Mouse (Mus musculus): ENCODE measurements around the gene Pfkp. TPM values are rescaled to one million over a fixed set of nuclear protein-coding genes. Genes with fewer than 3 reads are reported as not detected.

Pfkp gene
- polyA plus RNA-seq, 1 experiment, result 82.0 TPM

DNA sequence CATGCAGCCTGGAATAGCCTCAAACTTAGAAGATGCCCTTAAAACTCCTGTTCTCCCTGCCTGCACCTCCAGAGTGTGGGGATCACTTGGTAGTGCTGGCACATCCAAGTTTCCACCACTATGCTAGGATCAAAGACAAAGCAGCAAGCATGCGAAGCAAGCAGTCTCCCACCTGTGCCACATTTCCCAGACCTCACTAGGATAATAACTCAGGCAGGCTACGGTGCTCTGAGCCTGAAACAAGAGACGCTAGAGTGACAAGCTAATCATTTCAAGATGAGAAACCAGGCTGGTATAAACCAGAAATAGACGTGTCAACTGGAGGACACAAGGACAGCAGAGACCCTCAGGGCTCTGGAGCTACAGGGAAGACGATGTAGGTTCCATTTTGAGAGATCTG is 18.6 kb downstream of the Pfkp start:
- DNase-seq, result no peak
- TF ChIP-seq POLR2A (IDR thresholded peaks at IDR 0.05; ENCODE audit: control insufficient read depth, extremely low read depth, insufficient read depth, low read length, poor library complexity), result no peak
- no peak for TF ChIP-seq CTCF (IDR thresholded peaks at IDR 0.05; ENCODE audit: borderline replicate concordance, control insufficient read depth, extremely low read depth, insufficient read depth, low read length, poor library complexity)
- Histone ChIP-seq H3K36me3 (ENCODE audit: control insufficient read depth, insufficient read depth, low read length) (no peaks in the 10 kb centered on the region), H3K27me3 (ENCODE audit: control insufficient read depth, insufficient read depth, low read length) (no peaks in the 10 kb centered on the region), H3K4me1 (replicated peaks; ENCODE audit: control insufficient read depth, insufficient read depth, low read length) (peaks cover 21% of the 10 kb centered on the region), H3K4me3 (ENCODE audit: control insufficient read depth, insufficient read depth, low read length) (no peak overlapping the region), H3K27ac (ENCODE audit: control insufficient read depth, insufficient read depth, low read length) (no peak overlapping the region)
- WGBS, result 96% methylated on average over 5 of the region's 5 CpGs

DNA sequence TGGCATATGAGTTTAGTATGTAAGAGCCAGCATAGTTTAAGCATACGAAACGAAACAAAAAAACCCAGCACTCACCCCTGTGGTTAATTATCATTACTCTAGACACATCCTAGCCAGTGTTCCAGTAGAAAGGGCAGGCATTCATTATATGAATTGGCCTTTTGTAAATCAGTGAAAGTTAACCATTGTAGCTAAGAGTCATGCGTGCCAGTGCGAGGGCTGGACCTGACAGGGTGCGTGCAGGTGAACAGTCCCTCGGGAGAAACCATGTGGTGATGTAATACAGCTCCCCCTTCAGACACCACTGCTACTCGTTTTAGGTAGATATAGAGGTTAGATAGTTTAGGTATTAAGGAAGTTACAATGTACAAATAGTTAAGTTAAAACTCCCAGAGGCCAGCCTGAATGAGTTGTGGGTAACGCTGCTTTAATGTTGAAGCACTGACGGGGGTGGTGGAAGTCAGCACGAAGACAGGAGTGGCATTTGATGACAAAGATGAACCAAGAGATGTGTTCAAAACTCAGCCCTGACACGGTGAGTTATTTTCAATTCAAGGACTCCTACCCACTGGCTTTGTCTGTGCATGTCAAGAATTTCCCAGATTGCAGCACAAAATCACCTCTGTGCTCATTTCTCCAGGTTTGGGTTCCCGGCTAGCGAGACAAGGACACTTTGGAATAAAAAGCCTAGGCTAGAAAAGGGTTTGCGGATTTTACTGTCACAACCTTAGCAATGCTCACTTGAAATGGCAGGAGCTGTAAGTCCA is 19.4 kb downstream of the Pfkp start:
- H3K4me1 ChIP-seq (replicated peaks; ENCODE audit: control insufficient read depth, insufficient read depth, low read length), result peaks cover 20% of the 10 kb centered on the region
- 89% methylated on average over 14 of the region's 14 CpGs for WGBS
- no peak overlapping the region for H3K27ac ChIP-seq (ENCODE audit: control insufficient read depth, insufficient read depth, low read length)
- no peaks in the 10 kb centered on the region for H3K36me3 ChIP-seq (ENCODE audit: control insufficient read depth, insufficient read depth, low read length)
- no peak overlapping the region for H3K4me3 ChIP-seq (ENCODE audit: control insufficient read depth, insufficient read depth, low read length)
- H3K27me3 ChIP-seq (ENCODE audit: control insufficient read depth, insufficient read depth, low read length), result no peaks in the 10 kb centered on the region
- TF ChIP-seq CTCF (IDR thresholded peaks at IDR 0.05; ENCODE audit: borderline replicate concordance, control insufficient read depth, extremely low read depth, insufficient read depth, low read length, poor library complexity) (no peak), POLR2A (IDR thresholded peaks at IDR 0.05; ENCODE audit: control insufficient read depth, extremely low read depth, insufficient read depth, low read length, poor library complexity) (no peak)
- DNase-seq, result no peak

DNA sequence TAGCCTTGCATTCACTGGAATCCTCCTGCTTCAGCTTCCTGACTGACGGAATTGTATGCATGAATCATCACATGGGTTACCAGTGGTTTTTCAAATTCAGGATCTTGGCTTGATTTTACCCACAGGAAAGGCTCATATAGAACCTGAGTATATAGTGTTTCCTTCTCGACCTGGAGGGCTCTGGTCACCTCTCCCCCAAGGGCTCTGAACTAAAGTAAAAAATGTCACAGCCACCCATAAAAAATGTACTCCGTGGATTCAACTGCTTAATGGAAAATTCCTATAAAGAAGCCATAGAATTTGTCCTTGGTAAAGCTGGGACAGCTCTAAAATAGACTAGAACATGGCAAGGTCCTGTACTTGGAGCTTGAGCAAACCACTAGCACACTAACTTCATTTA is 20.3 kb downstream of the Pfkp start:
- H3K4me3 ChIP-seq (ENCODE audit: control insufficient read depth, insufficient read depth, low read length), result no peak overlapping the region
- no peak overlapping the region for H3K27ac ChIP-seq (ENCODE audit: control insufficient read depth, insufficient read depth, low read length)
- 94% methylated on average over 3 of the region's 3 CpGs for WGBS
- no peak for DNase-seq
- no peaks in the 10 kb centered on the region for H3K27me3 ChIP-seq (ENCODE audit: control insufficient read depth, insufficient read depth, low read length)
- TF ChIP-seq POLR2A (IDR thresholded peaks at IDR 0.05; ENCODE audit: control insufficient read depth, extremely low read depth, insufficient read depth, low read length, poor library complexity) (no peak), CTCF (IDR thresholded peaks at IDR 0.05; ENCODE audit: borderline replicate concordance, control insufficient read depth, extremely low read depth, insufficient read depth, low read length, poor library complexity) (no peak)
- H3K4me1 ChIP-seq (replicated peaks; ENCODE audit: control insufficient read depth, insufficient read depth, low read length), result peaks cover 11% of the 10 kb centered on the region
- no peaks in the 10 kb centered on the region for H3K36me3 ChIP-seq (ENCODE audit: control insufficient read depth, insufficient read depth, low read length)

DNA sequence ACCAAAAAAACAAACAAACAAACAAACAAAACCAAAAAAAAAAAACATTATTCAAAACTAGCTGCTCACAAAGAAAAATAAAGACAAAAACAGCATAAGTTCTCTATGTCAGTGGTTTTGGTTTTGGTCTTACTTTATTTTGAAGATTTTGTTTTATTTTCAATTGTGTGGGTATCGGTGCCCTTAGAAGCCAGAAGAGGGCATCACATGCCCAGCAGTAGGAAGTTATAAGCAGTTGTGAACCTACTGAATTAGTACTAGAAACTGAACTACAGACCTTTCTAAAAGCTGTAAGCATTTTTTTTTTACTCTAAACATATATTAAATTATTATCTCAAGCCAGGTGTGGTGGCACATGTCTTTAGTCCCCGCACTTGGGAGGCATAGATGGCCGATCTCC is 21.2 kb downstream of the Pfkp start:
- H3K4me3 ChIP-seq (ENCODE audit: control insufficient read depth, insufficient read depth, low read length), result no peak overlapping the region
- H3K36me3 ChIP-seq (ENCODE audit: control insufficient read depth, insufficient read depth, low read length), result no peaks in the 10 kb centered on the region
- 93% methylated on average over 3 of the region's 3 CpGs for WGBS
- TF ChIP-seq POLR2A (IDR thresholded peaks at IDR 0.05; ENCODE audit: control insufficient read depth, extremely low read depth, insufficient read depth, low read length, poor library complexity) (no peak), CTCF (IDR thresholded peaks at IDR 0.05; ENCODE audit: borderline replicate concordance, control insufficient read depth, extremely low read depth, insufficient read depth, low read length, poor library complexity) (no peak)
- no peak for DNase-seq
- no peak overlapping the region for H3K27ac ChIP-seq (ENCODE audit: control insufficient read depth, insufficient read depth, low read length)
- H3K4me1 ChIP-seq (replicated peaks; ENCODE audit: control insufficient read depth, insufficient read depth, low read length), result 0 out of 2 replicates have a peak, but pooled peaks cover 10% of the 10 kb centered on the region
- no peaks in the 10 kb centered on the region for H3K27me3 ChIP-seq (ENCODE audit: control insufficient read depth, insufficient read depth, low read length)

DNA sequence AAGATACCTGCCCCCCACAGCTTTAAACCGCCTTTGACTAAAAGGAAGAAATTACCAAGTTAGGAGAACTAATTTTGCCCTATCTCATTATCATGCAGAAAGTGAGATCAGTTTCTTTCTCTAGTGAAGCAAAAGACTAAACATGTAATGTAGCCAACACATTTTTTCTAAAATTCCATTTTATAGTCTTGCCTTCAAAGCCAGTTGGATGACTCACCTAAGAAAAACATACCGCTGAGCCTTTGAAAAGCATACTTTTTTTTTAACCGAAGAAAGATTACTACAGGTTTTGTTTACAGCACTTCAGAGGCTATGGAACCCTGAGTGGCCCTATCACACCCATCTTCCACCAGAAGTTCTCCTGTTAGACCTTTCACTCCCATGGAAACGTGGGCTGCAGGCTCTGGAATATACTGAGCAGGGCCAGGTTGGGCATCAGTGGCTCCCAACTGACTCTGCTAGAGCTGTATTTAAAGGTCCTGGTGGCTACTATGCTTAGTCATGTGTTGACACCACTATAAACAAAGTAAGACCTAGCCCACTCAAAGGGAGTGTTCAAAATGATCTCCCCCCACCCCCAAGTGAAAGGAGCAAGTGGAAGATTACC is 22.0 kb downstream of the Pfkp start:
- no peak for TF ChIP-seq CTCF (IDR thresholded peaks at IDR 0.05; ENCODE audit: borderline replicate concordance, control insufficient read depth, extremely low read depth, insufficient read depth, low read length, poor library complexity)
- TF ChIP-seq POLR2A (IDR thresholded peaks at IDR 0.05; ENCODE audit: control insufficient read depth, extremely low read depth, insufficient read depth, low read length, poor library complexity), result no peak
- no peak for DNase-seq
- no peaks in the 10 kb centered on the region for H3K27me3 ChIP-seq (ENCODE audit: control insufficient read depth, insufficient read depth, low read length)
- WGBS, result 85% methylated on average over 4 of the region's 4 CpGs
- no peak overlapping the region for H3K4me3 ChIP-seq (ENCODE audit: control insufficient read depth, insufficient read depth, low read length)
- H3K4me1 ChIP-seq (replicated peaks; ENCODE audit: control insufficient read depth, insufficient read depth, low read length), result 0 out of 2 replicates have a peak, but pooled peaks cover 2% of the 10 kb centered on the region
- H3K27ac ChIP-seq (ENCODE audit: control insufficient read depth, insufficient read depth, low read length), result no peak overlapping the region
- H3K36me3 ChIP-seq (ENCODE audit: control insufficient read depth, insufficient read depth, low read length), result no peaks in the 10 kb centered on the region

DNA sequence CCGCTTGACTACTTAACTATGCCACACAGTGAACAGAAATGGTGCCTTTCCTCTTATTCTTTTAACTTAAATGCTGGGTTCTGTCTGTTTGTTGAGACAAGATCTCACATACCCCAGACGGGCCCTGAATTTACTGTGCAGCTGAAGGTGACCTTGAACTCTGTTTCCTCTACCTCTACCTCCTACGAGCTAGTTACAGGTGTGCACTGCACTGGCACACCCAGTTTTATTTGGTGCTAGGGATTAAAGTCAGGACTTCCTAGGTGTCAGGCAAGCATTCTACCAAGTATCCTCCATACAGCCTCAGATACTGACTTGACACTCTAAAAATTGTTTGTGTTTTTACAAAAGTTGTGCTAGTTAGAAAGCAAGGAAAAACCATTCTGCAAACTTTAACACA is 22.6 kb downstream of the Pfkp start:
- WGBS, result 94% methylated on average over 3 of the region's 3 CpGs
- Histone ChIP-seq H3K27me3 (ENCODE audit: control insufficient read depth, insufficient read depth, low read length) (no peaks in the 10 kb centered on the region), H3K4me3 (ENCODE audit: control insufficient read depth, insufficient read depth, low read length) (no peak overlapping the region), H3K4me1 (replicated peaks; ENCODE audit: control insufficient read depth, insufficient read depth, low read length) (0 out of 2 replicates have a peak, but pooled peaks cover 2% of the 10 kb centered on the region), H3K27ac (ENCODE audit: control insufficient read depth, insufficient read depth, low read length) (no peak overlapping the region), H3K36me3 (ENCODE audit: control insufficient read depth, insufficient read depth, low read length) (peaks cover 1% of the 10 kb centered on the region; the same call in 1 of the 2 replicates)
- TF ChIP-seq CTCF (IDR thresholded peaks at IDR 0.05; ENCODE audit: borderline replicate concordance, control insufficient read depth, extremely low read depth, insufficient read depth, low read length, poor library complexity) (no peak), POLR2A (IDR thresholded peaks at IDR 0.05; ENCODE audit: control insufficient read depth, extremely low read depth, insufficient read depth, low read length, poor library complexity) (no peak)
- no peak for DNase-seq
